Mouse (Mus musculus) E14TG2a.4 (cell line): Measurements from ENCODE around the gene Zfp11.
"Not testable (repeated sequence)": the region's sequence is repeated elsewhere in the genome, so short reads cannot be mapped to it uniquely, and the experiment has no call there.

Experiments
- H3K27me3 ChIP-seq: 2 replicates; pipeline ENCODE4 v1.6.1; 2014; ENCODE audit warnings: low read length, control low read depth; ENCODE audit not compliant: insufficient read depth
- H3K36me3 ChIP-seq: 2 replicates; pipeline ENCODE4 v1.6.1; 2014; ENCODE audit warnings: low read length, control low read depth; ENCODE audit not compliant: insufficient read depth
- H3K4me1 ChIP-seq: replicated peaks from 2 replicates; pipeline ENCODE4 v1.6.1; 2014; ENCODE audit warnings: low read depth, low read length, control low read depth
- H3K4me3 ChIP-seq: replicated peaks from 2 replicates; pipeline ENCODE4 v1.5.1; 2014; ENCODE audit warnings: mild to moderate bottlenecking, low read length
- H3K9me3 ChIP-seq: 2 replicates; pipeline ENCODE4 v1.6.1; 2014; ENCODE audit warnings: low read length, control low read depth
- CTCF ChIP-seq: conservative IDR thresholded peaks from 2 replicates; pipeline ENCODE4 v1.5.1; 2014; ENCODE audit warnings: low read length
- NANOG ChIP-seq: IDR thresholded peaks from 2 replicates; pipeline ENCODE4 v1.6.1; 2014; ENCODE audit warnings: borderline replicate concordance, low read length, mixed read lengths
- POU5F1 ChIP-seq: IDR thresholded peaks from 2 replicates; pipeline ENCODE4 v1.6.1; 2014; ENCODE audit warnings: low read length, borderline replicate concordance

Zfp11 gene

DNA sequence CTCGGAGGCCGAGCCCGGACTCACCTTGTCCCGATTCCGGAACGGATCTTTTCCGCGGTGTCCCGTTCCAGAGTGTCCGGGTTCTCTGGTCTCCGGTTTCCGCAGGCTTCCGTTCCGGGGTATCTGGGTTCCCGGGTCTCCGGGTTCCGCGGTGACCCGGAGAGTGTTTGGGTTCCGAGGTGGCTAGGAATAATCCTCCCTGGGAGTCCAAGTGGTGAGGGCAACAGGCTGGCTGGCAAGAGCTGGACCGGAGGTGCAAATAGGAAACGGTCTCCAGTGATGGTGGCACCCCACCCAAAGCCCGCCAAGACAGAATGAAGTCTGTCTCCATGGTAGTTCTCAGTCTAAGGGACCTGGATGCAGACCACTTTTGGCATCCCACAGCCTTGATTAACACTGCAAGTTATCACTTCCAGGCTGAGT, at the start of gene Zfp11:
TSS of gene Zfp11 (minus strand) at position 64 of the 423 bp plus-strand sequence.
- Histone ChIP-seq H3K36me3 (peaks cover 3% of the 10 kb centered on the region; the same call in 1 of the 2 replicates), H3K4me3 (peak within 1 kb of the TSS; percentile 92), H3K27me3 (no peaks in the 10 kb centered on the region), H3K4me1 (peaks cover 7% of the 10 kb centered on the region), H3K9me3 (no peaks in the 10 kb centered on the region)
- TF ChIP-seq POU5F1 = peak; percentile 56; the same call in 1 of the 2 replicates
- TF ChIP-seq NANOG = no peak

DNA sequence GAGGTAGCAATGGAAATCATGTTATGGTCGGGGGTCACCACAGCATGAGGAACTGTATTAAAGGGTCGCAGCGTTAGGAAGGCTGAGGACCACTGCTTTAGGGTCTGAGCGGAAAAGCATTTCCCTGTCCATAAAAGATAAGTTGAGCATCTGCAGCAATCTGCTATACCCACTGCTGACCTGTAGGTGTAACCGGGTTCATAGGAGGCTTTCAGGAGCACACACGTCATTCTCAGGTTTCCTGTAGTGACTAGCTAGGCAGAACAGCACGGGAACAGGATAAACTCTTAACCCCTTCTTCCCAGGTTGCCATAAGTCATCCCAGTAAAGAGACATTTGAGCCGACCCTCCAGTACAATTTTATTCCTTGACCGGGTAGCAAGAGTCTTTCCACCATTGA, 47.1 kb upstream of the Zfp11 start:
- H3K4me3 ChIP-seq = no peak overlapping the region
- H3K36me3 ChIP-seq = peaks cover 37% of the 10 kb centered on the region
- TF ChIP-seq CTCF = peak; percentile 48
- no peak for TF ChIP-seq NANOG
- H3K27me3 ChIP-seq = no peaks in the 10 kb centered on the region
- no peaks in the 10 kb centered on the region for H3K9me3 ChIP-seq
- H3K4me1 ChIP-seq = peaks cover 46% of the 10 kb centered on the region

DNA sequence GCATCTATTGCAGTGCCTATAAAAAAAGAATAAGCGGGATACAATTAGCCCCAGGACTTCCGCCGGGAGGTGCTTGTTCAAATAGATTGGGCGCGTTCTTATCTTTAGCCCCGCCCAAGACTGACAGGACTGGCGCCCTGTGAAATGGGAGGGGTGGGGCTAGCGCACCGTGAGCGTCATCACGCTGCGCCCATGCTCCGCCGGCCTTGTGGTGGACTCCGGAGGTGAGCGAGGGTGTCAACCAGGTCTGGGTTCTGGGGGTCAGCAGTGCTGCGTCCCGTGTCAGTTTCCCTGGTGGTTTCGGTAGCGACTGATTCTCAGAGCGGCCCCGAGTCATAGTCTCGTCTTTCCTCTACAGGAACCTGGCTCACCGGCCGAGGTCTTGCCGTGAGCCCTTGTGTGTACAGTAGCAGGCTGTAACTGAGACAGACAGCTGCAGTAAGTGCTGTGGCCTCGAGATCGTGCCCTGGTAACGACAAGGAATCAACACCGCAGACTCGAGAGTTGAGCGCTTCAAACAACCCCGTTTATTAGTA, 45.5 kb upstream of the Zfp11 start, which contains the start of gene Mrps17:
TSS of gene Mrps17 (plus strand) at position 172 of the 536 bp plus-strand sequence.
- TF ChIP-seq POU5F1 (no peak), CTCF (no peak), NANOG (no peak)
- Histone ChIP-seq H3K9me3 (no peaks in the 10 kb centered on the region), H3K27me3 (no peaks in the 10 kb centered on the region), H3K4me3 (peak within 1 kb of the TSS; percentile 95), H3K36me3 (peaks cover 37% of the 10 kb centered on the region), H3K4me1 (peaks cover 58% of the 10 kb centered on the region)

DNA sequence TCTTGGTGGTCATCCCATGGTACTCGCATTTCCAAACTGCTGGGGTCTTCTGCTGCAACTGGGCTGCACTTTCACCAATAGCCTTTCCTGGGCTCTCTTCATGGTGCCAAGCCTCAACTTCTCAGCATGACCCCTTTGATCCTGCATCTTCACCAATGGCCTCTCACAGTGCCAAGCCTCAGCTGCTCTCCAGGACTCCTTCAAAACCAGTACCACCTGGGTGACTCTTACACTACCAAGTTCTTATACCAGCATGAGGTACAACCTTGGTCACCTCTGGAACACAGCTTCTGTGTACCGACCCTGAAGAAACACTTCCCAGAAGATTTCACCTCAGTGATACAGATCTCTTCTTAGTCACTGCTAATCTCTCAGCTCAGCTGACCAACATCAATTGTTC, 38.5 kb upstream of the Zfp11 start, which contains the start of gene Sept14:
TSS of gene Sept14 (minus strand) at position 101 of the 400 bp plus-strand sequence.
- Histone ChIP-seq H3K36me3 (no peaks in the 10 kb centered on the region), H3K9me3 (no peaks in the 10 kb centered on the region), H3K4me1 (peaks cover 44% of the 10 kb centered on the region), H3K27me3 (no peaks in the 10 kb centered on the region), H3K4me3 (no peak within 1 kb of the TSS)
- TF ChIP-seq NANOG (no peak), POU5F1 (no peak), CTCF (no peak)

DNA sequence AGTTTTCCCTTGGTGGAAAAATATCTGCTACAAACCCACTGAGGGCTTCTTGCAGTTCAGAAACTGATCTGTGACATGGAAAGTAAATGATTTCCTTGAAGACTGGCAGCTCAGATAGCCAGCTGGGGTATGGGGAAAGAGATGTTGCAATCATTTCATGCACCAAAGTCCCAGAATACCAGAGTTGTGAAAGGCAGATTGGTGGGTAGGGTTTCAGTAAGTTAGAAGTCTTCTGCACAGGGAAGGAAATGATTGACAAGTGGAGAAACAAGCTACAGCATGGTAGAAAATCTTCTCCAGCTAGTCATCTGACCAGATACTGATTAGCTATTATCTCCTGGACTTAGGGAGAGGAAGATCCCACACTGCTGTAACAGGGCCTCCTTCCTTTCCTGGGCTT, 33.5 kb upstream of the Zfp11 start:
- H3K27me3 ChIP-seq = peaks cover 4% of the 10 kb centered on the region; the same call in 1 of the 2 replicates
- H3K4me1 ChIP-seq = peaks cover 7% of the 10 kb centered on the region
- H3K4me3 ChIP-seq = no peak overlapping the region
- TF ChIP-seq POU5F1 (no peak), CTCF (no peak), NANOG (no peak)
- H3K36me3 ChIP-seq = no peaks in the 10 kb centered on the region
- no peaks in the 10 kb centered on the region for H3K9me3 ChIP-seq

DNA sequence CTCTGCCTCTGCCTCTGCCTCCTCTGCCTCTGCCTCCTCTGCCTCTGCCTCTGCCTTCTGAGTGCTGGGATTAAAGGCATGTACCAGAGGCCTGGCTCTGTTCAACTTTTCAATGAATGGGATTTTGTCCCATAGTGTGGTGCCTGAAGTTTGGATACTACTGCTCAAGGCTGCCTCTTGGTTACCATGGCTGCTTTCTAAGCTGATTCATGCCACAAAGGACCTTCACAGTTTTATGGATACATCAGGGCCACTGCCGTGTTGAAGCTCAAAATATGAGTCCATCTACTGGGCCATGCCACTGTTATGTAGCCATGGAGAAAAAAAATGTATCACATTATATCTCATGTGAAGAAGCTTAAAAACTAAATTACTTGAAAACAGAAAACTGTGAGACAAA, 31.8 kb upstream of the Zfp11 start:
- H3K4me1 ChIP-seq = 0 out of 2 replicates have a peak, but pooled peaks cover 4% of the 10 kb centered on the region
- TF ChIP-seq NANOG (no peak), CTCF (no peak), POU5F1 (no peak)
- H3K4me3 ChIP-seq = no peak overlapping the region
- H3K36me3 ChIP-seq = no peaks in the 10 kb centered on the region
- H3K27me3 ChIP-seq = peaks cover 6% of the 10 kb centered on the region; the same call in 1 of the 2 replicates
- no peaks in the 10 kb centered on the region; the same call in 1 of the 2 replicates for H3K9me3 ChIP-seq

DNA sequence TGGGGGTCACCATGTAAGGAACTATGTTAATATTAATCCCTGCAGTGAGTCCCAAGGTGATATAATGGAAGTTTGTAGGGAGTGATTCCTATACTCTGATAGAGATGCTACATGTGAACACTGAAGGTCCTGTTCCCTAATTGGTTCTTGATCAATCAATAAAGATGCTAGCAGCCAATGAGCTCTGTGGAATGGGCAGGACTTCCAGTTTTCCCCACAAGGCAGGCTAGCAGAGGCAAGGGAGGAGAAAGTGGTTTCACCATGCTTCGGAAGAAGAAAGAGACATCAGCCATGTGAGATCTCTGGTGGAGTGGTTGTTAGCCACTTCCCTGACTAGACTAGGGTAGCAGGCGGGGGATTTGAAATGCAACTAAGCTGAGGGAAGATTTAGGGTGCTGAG, 30.6 kb upstream of the Zfp11 start:
- Histone ChIP-seq H3K4me3 (peak overlapping the region; percentile 69), H3K9me3 (no peaks in the 10 kb centered on the region; the same call in 1 of the 2 replicates), H3K27me3 (peaks cover 6% of the 10 kb centered on the region; the same call in 1 of the 2 replicates), H3K36me3 (no peaks in the 10 kb centered on the region), H3K4me1 (0 out of 2 replicates have a peak, but pooled peaks cover 4% of the 10 kb centered on the region)
- no peak for TF ChIP-seq CTCF
- no peak for TF ChIP-seq NANOG
- TF ChIP-seq POU5F1 = no peak

DNA sequence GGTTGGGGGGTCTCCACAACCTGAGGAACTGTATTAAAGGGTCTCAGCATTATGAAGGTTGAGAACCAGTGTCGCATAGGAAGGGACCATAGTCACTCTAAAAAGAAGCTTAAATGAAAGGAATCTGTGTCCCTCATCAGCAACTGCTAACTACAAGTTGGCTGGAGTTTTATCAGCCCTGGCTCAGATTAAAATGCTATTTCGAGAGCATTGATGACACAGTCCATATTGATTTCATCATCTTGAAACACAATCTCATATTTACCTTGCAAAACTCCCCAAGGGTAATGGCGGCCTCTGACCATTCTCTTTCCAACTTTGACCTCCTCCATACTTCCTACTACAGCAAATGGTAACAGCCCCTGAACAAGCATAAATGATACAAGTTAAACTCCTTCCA, 20.6 kb upstream of the Zfp11 start:
- no peaks in the 10 kb centered on the region for H3K36me3 ChIP-seq
- no peaks in the 10 kb centered on the region for H3K27me3 ChIP-seq
- peaks cover 6% of the 10 kb centered on the region for H3K4me1 ChIP-seq
- TF ChIP-seq POU5F1 = no peak
- no peak for TF ChIP-seq NANOG
- no peak for TF ChIP-seq CTCF
- H3K4me3 ChIP-seq = no peak overlapping the region
- H3K9me3 ChIP-seq = no peaks in the 10 kb centered on the region

DNA sequence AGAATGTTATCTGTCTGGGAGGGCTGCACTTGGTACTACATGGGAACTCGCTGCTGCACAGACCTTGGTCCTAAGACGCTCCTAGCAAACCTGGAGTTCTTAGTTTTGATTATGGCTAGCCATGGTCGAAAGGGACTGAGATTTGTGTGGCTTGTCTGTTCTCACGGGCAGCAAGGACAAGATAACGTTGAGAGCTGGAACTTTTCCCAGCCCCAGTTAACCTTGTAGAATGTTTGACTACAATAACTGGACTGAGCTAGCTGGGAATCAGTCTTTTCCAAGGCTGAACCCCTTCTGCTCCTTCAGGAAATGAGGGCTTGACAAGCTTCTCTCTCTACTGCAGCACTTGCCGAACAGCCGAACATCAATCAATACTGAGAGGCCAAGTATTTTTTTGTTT, 17.7 kb upstream of the Zfp11 start:
- H3K27me3 ChIP-seq = no peaks in the 10 kb centered on the region
- no peaks in the 10 kb centered on the region for H3K36me3 ChIP-seq
- no peak overlapping the region for H3K4me3 ChIP-seq
- H3K4me1 ChIP-seq = peaks cover 10% of the 10 kb centered on the region
- H3K9me3 ChIP-seq = no peaks in the 10 kb centered on the region
- TF ChIP-seq NANOG (no peak), CTCF (no peak), POU5F1 (no peak)

DNA sequence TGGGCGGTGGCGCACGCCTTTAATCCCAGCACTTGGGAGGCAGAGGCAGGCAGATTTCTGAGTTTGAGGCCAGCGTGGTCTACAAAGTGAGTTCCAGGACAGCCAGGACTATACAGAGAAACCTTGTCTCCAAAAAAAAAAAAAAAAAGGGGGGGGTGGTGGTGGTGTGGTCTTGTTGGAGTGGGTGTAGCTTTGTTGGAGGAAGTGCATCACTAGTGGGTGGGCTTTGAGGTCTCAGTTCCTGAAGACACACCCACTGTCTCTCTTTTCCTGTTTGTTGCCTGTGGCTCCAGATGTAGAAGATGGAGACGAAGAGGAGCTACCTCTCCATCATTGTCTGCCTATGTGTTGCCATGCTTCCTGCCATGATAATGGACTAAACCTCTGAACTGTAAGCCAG, 15.2 kb upstream of the Zfp11 start:
- H3K27me3 ChIP-seq, H3K9me3 ChIP-seq, H3K4me1 ChIP-seq, H3K36me3 ChIP-seq: not testable (repeated sequence)
- H3K4me3 ChIP-seq = peak overlapping the region; percentile 50
